Mouse (Mus musculus): Measurements from ENCODE around the gene Fbxo24. TPM values are rescaled to one million over a fixed set of nuclear protein-coding genes. Genes with fewer than 3 reads are reported as not detected.

Gene Fbxo24
- polyA plus RNA-seq, 1 experiment from 2014 or later: 0.12 TPM

- peaks cover 11% of the 10 kb centered on the region for H3K4me1 ChIP-seq (replicated peaks; ENCODE audit: control insufficient read depth, insufficient read depth, low read length)
- ATAC-seq (ENCODE audit: low FRiP score) (no peak), DNase-seq (ENCODE audit: low spot score) (no peak)
- no peak overlapping the region for H3K27ac ChIP-seq
- H3K36me3 ChIP-seq (replicated peaks; ENCODE audit: control insufficient read depth, insufficient read depth): no peaks in the 10 kb centered on the region
- H3K9ac ChIP-seq: peak overlapping the region; percentile 53
- 40% methylated on average over 8 of the region's 8 CpGs for WGBS
- no peaks in the 10 kb centered on the region for H3K9me3 ChIP-seq (ENCODE audit: control insufficient read depth, low read length)
- peak overlapping the region; percentile 68 for H3K4me2 ChIP-seq (replicated peaks)
- peak overlapping the region; percentile 33; the same call in 1 of the 2 replicates for H3K4me3 ChIP-seq (replicated peaks; ENCODE audit: low read length)
- no peaks in the 10 kb centered on the region for H3K27me3 ChIP-seq (ENCODE audit: control insufficient read depth, insufficient read depth, low read length)
These were observed 46.1 kb downstream of the Fbxo24 start for GRCm38 (mm10) chr5:137582702-137583101.

GRCm38 (mm10) chr5:137580246-137580645 lies 48.6 kb downstream of the Fbxo24 start:
- H3K36me3 ChIP-seq (replicated peaks; ENCODE audit: control insufficient read depth, insufficient read depth): no peaks in the 10 kb centered on the region
- H3K27me3 ChIP-seq (ENCODE audit: control insufficient read depth, insufficient read depth, low read length): no peaks in the 10 kb centered on the region
- DNase-seq (ENCODE audit: low spot score) (no peak), ATAC-seq (ENCODE audit: low FRiP score) (no peak)
- no peak overlapping the region for H3K9ac ChIP-seq
- H3K9me3 ChIP-seq (ENCODE audit: control insufficient read depth, low read length): no peaks in the 10 kb centered on the region
- H3K4me1 ChIP-seq (replicated peaks; ENCODE audit: control insufficient read depth, insufficient read depth, low read length): peaks cover 11% of the 10 kb centered on the region
- no peak overlapping the region for H3K27ac ChIP-seq
- WGBS: 81% methylated on average over 6 of the region's 6 CpGs
- H3K4me2 ChIP-seq (replicated peaks): no peak overlapping the region
- H3K4me3 ChIP-seq (replicated peaks; ENCODE audit: low read length): no peak overlapping the region

GRCm38 (mm10) chr5:137574470-137574901 lies 54.3 kb downstream of the Fbxo24 start:
- Histone ChIP-seq H3K4me2 (replicated peaks) (peak overlapping the region; percentile 45), H3K9ac (peak overlapping the region; percentile 46), H3K36me3 (replicated peaks; ENCODE audit: control insufficient read depth, insufficient read depth) (no peaks in the 10 kb centered on the region), H3K4me1 (replicated peaks; ENCODE audit: control insufficient read depth, insufficient read depth, low read length) (no peaks in the 10 kb centered on the region), H3K27ac (no peak overlapping the region), H3K4me3 (replicated peaks; ENCODE audit: low read length) (peak overlapping the region; percentile 17; the same call in 1 of the 2 replicates), H3K27me3 (ENCODE audit: control insufficient read depth, insufficient read depth, low read length) (no peaks in the 10 kb centered on the region), H3K9me3 (ENCODE audit: control insufficient read depth, low read length) (no peaks in the 10 kb centered on the region)
- ATAC-seq (ENCODE audit: low FRiP score) (no peak), DNase-seq (ENCODE audit: low spot score) (no peak)
- WGBS: 9% methylated on average over 27 of the region's 27 CpGs

- peaks cover 14% of the 10 kb centered on the region for H3K36me3 ChIP-seq (replicated peaks; ENCODE audit: control insufficient read depth, insufficient read depth)
- H3K27ac ChIP-seq: no peak overlapping the region
- 80% methylated on average over 17 of the region's 17 CpGs for WGBS
- H3K27me3 ChIP-seq (ENCODE audit: control insufficient read depth, insufficient read depth, low read length): no peaks in the 10 kb centered on the region
- H3K9ac ChIP-seq: no peak overlapping the region
- H3K4me3 ChIP-seq (replicated peaks; ENCODE audit: low read length): no peak overlapping the region
- H3K4me2 ChIP-seq (replicated peaks): no peak overlapping the region
- ATAC-seq (ENCODE audit: low FRiP score) (no peak), DNase-seq (ENCODE audit: low spot score) (no peak)
- H3K4me1 ChIP-seq (replicated peaks; ENCODE audit: control insufficient read depth, insufficient read depth, low read length): no peaks in the 10 kb centered on the region
- H3K9me3 ChIP-seq (ENCODE audit: control insufficient read depth, low read length): no peaks in the 10 kb centered on the region
These were observed 57.9 kb downstream of the Fbxo24 start for GRCm38 (mm10) chr5:137570691-137571586.

GRCm38 (mm10) chr5:137570181-137570580 lies 58.6 kb downstream of the Fbxo24 start:
- DNase-seq (ENCODE audit: low spot score) (no peak), ATAC-seq (ENCODE audit: low FRiP score) (no peak)
- Histone ChIP-seq H3K27ac (no peak overlapping the region), H3K27me3 (ENCODE audit: control insufficient read depth, insufficient read depth, low read length) (no peaks in the 10 kb centered on the region), H3K4me2 (replicated peaks) (no peak overlapping the region), H3K36me3 (replicated peaks; ENCODE audit: control insufficient read depth, insufficient read depth) (peaks cover 20% of the 10 kb centered on the region), H3K4me3 (replicated peaks; ENCODE audit: low read length) (no peak overlapping the region), H3K9ac (no peak overlapping the region), H3K9me3 (ENCODE audit: control insufficient read depth, low read length) (no peaks in the 10 kb centered on the region), H3K4me1 (replicated peaks; ENCODE audit: control insufficient read depth, insufficient read depth, low read length) (no peaks in the 10 kb centered on the region)
- 43% methylated on average over 7 of the region's 7 CpGs for WGBS

GRCm38 (mm10) chr5:137569665-137570064 lies 59.1 kb downstream of the Fbxo24 start, which contains the start of gene Tfr2:
Gene Tfr2 (plus strand): TSS chr5:137569840.
- Histone ChIP-seq H3K9me3 (ENCODE audit: control insufficient read depth, low read length) (no peaks in the 10 kb centered on the region), H3K4me3 (replicated peaks; ENCODE audit: low read length) (no peak within 1 kb of the TSS), H3K27ac (no peak within 1 kb of the TSS), H3K9ac (no peak within 1 kb of the TSS), H3K4me1 (replicated peaks; ENCODE audit: control insufficient read depth, insufficient read depth, low read length) (no peaks in the 10 kb centered on the region), H3K27me3 (ENCODE audit: control insufficient read depth, insufficient read depth, low read length) (no peaks in the 10 kb centered on the region), H3K4me2 (replicated peaks) (no peak within 1 kb of the TSS), H3K36me3 (replicated peaks; ENCODE audit: control insufficient read depth, insufficient read depth) (peaks cover 25% of the 10 kb centered on the region)
- DNase-seq (ENCODE audit: low spot score) (no peak), ATAC-seq (ENCODE audit: low FRiP score) (no peak)
- 35% methylated on average over 9 of the region's 9 CpGs for WGBS

GRCm38 (mm10) chr5:137569031-137569430 lies 59.8 kb downstream of the Fbxo24 start:
- H3K4me3 ChIP-seq (replicated peaks; ENCODE audit: low read length): no peak overlapping the region
- H3K36me3 ChIP-seq (replicated peaks; ENCODE audit: control insufficient read depth, insufficient read depth): peaks cover 25% of the 10 kb centered on the region
- H3K9me3 ChIP-seq (ENCODE audit: control insufficient read depth, low read length): no peaks in the 10 kb centered on the region
- ATAC-seq (ENCODE audit: low FRiP score) (no peak), DNase-seq (ENCODE audit: low spot score) (no peak)
- no peak overlapping the region for H3K27ac ChIP-seq
- H3K4me2 ChIP-seq (replicated peaks): no peak overlapping the region
- 82% methylated on average over 12 of the region's 12 CpGs for WGBS
- no peak overlapping the region for H3K9ac ChIP-seq
- no peaks in the 10 kb centered on the region for H3K27me3 ChIP-seq (ENCODE audit: control insufficient read depth, insufficient read depth, low read length)
- no peaks in the 10 kb centered on the region for H3K4me1 ChIP-seq (replicated peaks; ENCODE audit: control insufficient read depth, insufficient read depth, low read length)

- H3K27me3 ChIP-seq (ENCODE audit: control insufficient read depth, insufficient read depth, low read length): no peaks in the 10 kb centered on the region
- ATAC-seq (ENCODE audit: low FRiP score): no peak
These were observed 60.5 kb downstream of the Fbxo24 start for GRCm38 (mm10) chr5:137568223-137568798.

GRCm38 (mm10) chr5:137566416-137566815 lies 62.4 kb downstream of the Fbxo24 start:
- Histone ChIP-seq H3K4me2 (replicated peaks) (no peak overlapping the region), H3K27ac (no peak overlapping the region), H3K4me3 (replicated peaks; ENCODE audit: low read length) (no peak overlapping the region), H3K27me3 (ENCODE audit: control insufficient read depth, insufficient read depth, low read length) (no peaks in the 10 kb centered on the region), H3K9ac (no peak overlapping the region), H3K4me1 (replicated peaks; ENCODE audit: control insufficient read depth, insufficient read depth, low read length) (no peaks in the 10 kb centered on the region), H3K36me3 (replicated peaks; ENCODE audit: control insufficient read depth, insufficient read depth) (peaks cover 34% of the 10 kb centered on the region), H3K9me3 (ENCODE audit: control insufficient read depth, low read length) (no peaks in the 10 kb centered on the region)
- WGBS: 92% methylated on average over 5 of the region's 5 CpGs
- ATAC-seq (ENCODE audit: low FRiP score) (no peak), DNase-seq (ENCODE audit: low spot score) (no peak)

More at GRCm38 (mm10) chr5:137568223-137568798, 60.5 kb downstream of the Fbxo24 start:
- H3K4me1 ChIP-seq (replicated peaks; ENCODE audit: control insufficient read depth, insufficient read depth, low read length): no peaks in the 10 kb centered on the region
- H3K4me2 ChIP-seq (replicated peaks): no peak overlapping the region
- H3K9me3 ChIP-seq (ENCODE audit: control insufficient read depth, low read length): no peaks in the 10 kb centered on the region
- WGBS: 81% methylated on average over 8 of the region's 8 CpGs
- H3K36me3 ChIP-seq (replicated peaks; ENCODE audit: control insufficient read depth, insufficient read depth): peaks cover 26% of the 10 kb centered on the region
- H3K9ac ChIP-seq: no peak overlapping the region
- no peak overlapping the region for H3K27ac ChIP-seq
- DNase-seq (ENCODE audit: low spot score): no peak
- no peak overlapping the region for H3K4me3 ChIP-seq (replicated peaks; ENCODE audit: low read length)
